Mouse (Mus musculus): ENCODE results near the gene Gm17660.

Gene Gm17660

GRCm38 (mm10) chr5:104077508-104077907 is at the start of gene Gm17660:
Gm17660 (minus strand) TSS chr5:104077608.
- no peak for DNase-seq (ENCODE audit: low spot score)

- no peak for DNase-seq (ENCODE audit: low spot score)
Measured at GRCm38 (mm10) chr5:104126561-104127320, 49.3 kb upstream of the Gm17660 start.

GRCm38 (mm10) chr5:104124016-104124658 is 46.7 kb upstream of the Gm17660 start:
- DNase-seq (ENCODE audit: low spot score) = no peak

- no peak for DNase-seq (ENCODE audit: low spot score)
Measured at GRCm38 (mm10) chr5:104115890-104116289, 38.5 kb upstream of the Gm17660 start.

- DNase-seq (ENCODE audit: low spot score) = peak; percentile 33
Measured at GRCm38 (mm10) chr5:104115118-104115517, 37.7 kb upstream of the Gm17660 start.

GRCm38 (mm10) chr5:104113491-104114172 is 36.2 kb upstream of the Gm17660 start, which contains the start of gene Sparcl1:
Sparcl1 (minus strand) TSS chr5:104113733.
- peak; percentile 50 for DNase-seq (ENCODE audit: low spot score)

GRCm38 (mm10) chr5:104112511-104112910 is 35.1 kb upstream of the Gm17660 start:
- DNase-seq (ENCODE audit: low spot score) = peak; percentile 40

- DNase-seq (ENCODE audit: low spot score) = peak; percentile 80
Measured at GRCm38 (mm10) chr5:104112016-104112415, 34.6 kb upstream of the Gm17660 start.

GRCm38 (mm10) chr5:104110171-104110920 is 32.9 kb upstream of the Gm17660 start:
- peak; percentile 88 for DNase-seq (ENCODE audit: low spot score)

GRCm38 (mm10) chr5:104109516-104109915 is 32.1 kb upstream of the Gm17660 start:
- peak; percentile 79 for DNase-seq (ENCODE audit: low spot score)

GRCm38 (mm10) chr5:104108879-104109369 is 31.5 kb upstream of the Gm17660 start:
- DNase-seq (ENCODE audit: low spot score) = peak; percentile 76

- DNase-seq (ENCODE audit: low spot score) = peak; percentile 79
Measured at GRCm38 (mm10) chr5:104108127-104108875, 30.9 kb upstream of the Gm17660 start.

GRCm38 (mm10) chr5:104104111-104104510 is 26.7 kb upstream of the Gm17660 start:
- peak; percentile 63 for DNase-seq (ENCODE audit: low spot score)

- DNase-seq (ENCODE audit: low spot score) = no peak
Measured at GRCm38 (mm10) chr5:104103171-104103570, 25.8 kb upstream of the Gm17660 start.

- peak; percentile 60 for DNase-seq (ENCODE audit: low spot score)
Measured at GRCm38 (mm10) chr5:104101678-104102531, 24.5 kb upstream of the Gm17660 start.

- no peak for DNase-seq (ENCODE audit: low spot score)
Measured at GRCm38 (mm10) chr5:104096078-104096938, 18.9 kb upstream of the Gm17660 start.

GRCm38 (mm10) chr5:104095416-104096077 is 18.1 kb upstream of the Gm17660 start:
- no peak for DNase-seq (ENCODE audit: low spot score)

GRCm38 (mm10) chr5:104089751-104090150 is 12.3 kb upstream of the Gm17660 start:
- DNase-seq (ENCODE audit: low spot score) = no peak

GRCm38 (mm10) chr5:104085366-104085765 is 8.0 kb upstream of the Gm17660 start:
- no peak for DNase-seq (ENCODE audit: low spot score)
